Mouse (Mus musculus) ES-Bruce4 (cell line): ENCODE measurements around the gene Iqcg. TPM values are rescaled to one million over a fixed set of nuclear protein-coding genes. Genes with fewer than 3 reads are reported as not detected.

ENCODE experiments used
- H3K27ac ChIP-seq: 2 replicates; pipeline ENCODE4 v1.5.1; 2012; ENCODE audit warnings: low read length, inconsistent platforms; ENCODE audit not compliant: insufficient read depth
- H3K27me3 ChIP-seq: 2 replicates; pipeline ENCODE4 v1.6.1; 2012; ENCODE audit warnings: mild to moderate bottlenecking, low read length, inconsistent platforms; ENCODE audit not compliant: control insufficient read depth, poor library complexity, insufficient read depth, severe bottlenecking
- H3K36me3 ChIP-seq: 2 replicates; pipeline ENCODE4 v1.6.1; 2012; ENCODE audit warnings: inconsistent platforms, mild to moderate bottlenecking, low read length, moderate library complexity; ENCODE audit not compliant: control insufficient read depth, poor library complexity, insufficient read depth, severe bottlenecking
- H3K4me1 ChIP-seq: one replicate; pipeline ENCODE4 v1.8.1; 2011; ENCODE audit warnings: low read length; ENCODE audit not compliant: control insufficient read depth, insufficient read depth
- H3K4me3 ChIP-seq: 2 replicates; pipeline ENCODE4 v1.5.1; 2011; ENCODE audit warnings: low read depth, mild to moderate bottlenecking, low read length
- H3K9ac ChIP-seq: 2 replicates; pipeline ENCODE4 v1.6.1; 2012; ENCODE audit warnings: low read depth, mild to moderate bottlenecking, inconsistent platforms; ENCODE audit not compliant: poor library complexity, severe bottlenecking
- H3K9me3 ChIP-seq: replicated peaks from 2 replicates; pipeline ENCODE4 v1.6.1; 2012; ENCODE audit warnings: mild to moderate bottlenecking, low read length, inconsistent platforms; ENCODE audit not compliant: control insufficient read depth, poor library complexity, insufficient read depth, severe bottlenecking
- CTCF ChIP-seq: IDR thresholded peaks from one replicate; pipeline ENCODE4 v1.8.1; 2011; ENCODE audit warnings: low read depth, low read length
- EP300 ChIP-seq: IDR thresholded peaks from 2 replicates; pipeline ENCODE4 v1.6.1; 2011; ENCODE audit warnings: low read depth, low read length; ENCODE audit not compliant: insufficient read depth
- POLR2A ChIP-seq: IDR thresholded peaks from one replicate; pipeline ENCODE4 v1.8.1; 2011; ENCODE audit warnings: low read length; ENCODE audit not compliant: insufficient read depth
- polyA plus RNA-seq: library from polyadenylated mRNA; stranded (reverse); fragments of >200 nt; gene quantifications from 2 replicates; pipeline ENCODE4 v1.2.4, GENCODE M21; 2011; ENCODE audit warnings: low read depth; ENCODE audit not compliant: missing spikeins, insufficient read depth, insufficient read length

Gene Iqcg
- 18.0 and 19.8 TPM in 2 replicates for polyA plus RNA-seq

DNA sequence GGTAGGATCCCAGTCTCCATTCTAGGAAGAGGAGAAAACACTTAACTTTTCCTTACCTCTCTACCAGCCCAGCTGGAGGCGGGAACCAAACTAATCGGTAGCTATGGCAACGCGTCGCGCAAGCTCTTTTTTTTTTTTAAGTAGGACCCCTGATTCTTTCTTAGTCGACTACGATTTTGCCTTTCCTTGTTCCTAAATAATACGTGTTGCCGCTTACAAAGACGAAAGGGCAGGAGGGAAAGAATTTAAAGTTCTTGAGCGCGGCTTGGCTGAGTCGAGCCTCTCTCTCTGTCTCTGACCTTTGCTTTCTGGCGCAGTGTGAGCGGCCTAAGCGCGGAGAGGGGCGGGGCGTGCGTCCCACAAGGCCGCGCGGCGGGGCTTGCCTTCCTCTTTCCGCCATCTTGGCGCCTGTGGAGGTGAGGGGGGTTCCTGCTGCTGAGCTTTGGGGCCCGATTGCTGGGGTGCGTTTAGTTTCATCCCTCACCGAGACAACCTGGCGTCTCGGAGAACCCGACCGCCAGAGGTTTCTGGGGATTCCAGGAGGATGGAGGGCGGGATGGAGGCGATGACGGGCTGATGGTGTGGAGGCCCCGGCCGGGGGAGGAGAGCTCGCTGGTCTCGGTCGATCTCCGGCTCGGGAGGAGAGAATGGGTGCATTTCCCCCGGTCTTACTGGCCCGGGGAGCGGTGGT lies at the start of gene Iqcg, which contains the start of gene Rpl35a:
TSS of gene Iqcg (minus strand) at position 124 of the 691 bp plus-strand sequence.
TSS of gene Rpl35a (plus strand) at position 359 of the 691 bp plus-strand sequence.
- no peaks in the 10 kb centered on the region for H3K27me3 ChIP-seq
- H3K4me1 ChIP-seq = no peaks in the 10 kb centered on the region
- H3K9ac ChIP-seq = peak within 1 kb of the TSS; percentile 96
- TF ChIP-seq POLR2A = peak; percentile 27
- TF ChIP-seq EP300 = no peak
- H3K9me3 ChIP-seq = no peaks in the 10 kb centered on the region
- H3K27ac ChIP-seq = peak within 1 kb of the TSS; percentile 32
- peaks cover 39% of the 10 kb centered on the region for H3K36me3 ChIP-seq
- peak within 1 kb of the TSS; percentile 100 for H3K4me3 ChIP-seq

GRCm38 (mm10) chr16:33085666-33086065 lies 29.6 kb upstream of the Iqcg start:
- H3K27ac ChIP-seq = no peak overlapping the region
- no peaks in the 10 kb centered on the region for H3K9me3 ChIP-seq

GRCm38 (mm10) chr16:33083996-33084395 lies 28.0 kb upstream of the Iqcg start:
- no peak for TF ChIP-seq EP300
- TF ChIP-seq CTCF = no peak
- TF ChIP-seq POLR2A = no peak
- no peaks in the 10 kb centered on the region for H3K36me3 ChIP-seq
- H3K27ac ChIP-seq = no peak overlapping the region
- H3K9me3 ChIP-seq = no peaks in the 10 kb centered on the region
- H3K9ac ChIP-seq = no peak overlapping the region
- no peaks in the 10 kb centered on the region for H3K27me3 ChIP-seq
- no peaks in the 10 kb centered on the region for H3K4me1 ChIP-seq
- no peak overlapping the region for H3K4me3 ChIP-seq

More at GRCm38 (mm10) chr16:33085666-33086065, 29.6 kb upstream of the Iqcg start:
- Histone ChIP-seq H3K36me3 (no peaks in the 10 kb centered on the region), H3K4me3 (no peak overlapping the region), H3K4me1 (no peaks in the 10 kb centered on the region), H3K27me3 (no peaks in the 10 kb centered on the region), H3K9ac (no peak overlapping the region)
- TF ChIP-seq CTCF (no peak), POLR2A (no peak), EP300 (no peak)

DNA sequence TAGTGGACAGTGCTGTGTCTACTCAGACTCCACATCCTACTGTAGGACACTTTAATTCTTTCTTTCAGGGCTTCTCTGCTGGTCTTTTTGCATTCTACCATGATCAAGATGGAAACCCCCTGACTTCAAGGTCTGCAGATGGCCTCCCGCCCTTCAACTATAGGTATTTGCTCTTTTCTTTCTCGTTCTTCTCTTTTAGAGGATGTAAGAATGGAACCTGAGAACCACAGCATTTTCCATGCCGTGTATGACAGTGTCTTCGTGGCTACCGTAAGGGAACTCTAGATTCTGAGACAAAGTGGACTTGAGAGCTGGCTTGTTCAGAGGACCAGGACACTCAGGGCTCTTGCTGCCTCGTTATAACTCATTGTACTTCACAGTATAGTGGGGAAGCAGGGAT lies 26.9 kb upstream of the Iqcg start:
- Histone ChIP-seq H3K27ac (no peak overlapping the region), H3K4me1 (peaks cover 3% of the 10 kb centered on the region), H3K36me3 (no peaks in the 10 kb centered on the region), H3K4me3 (no peak overlapping the region), H3K9me3 (no peaks in the 10 kb centered on the region), H3K9ac (no peak overlapping the region), H3K27me3 (no peaks in the 10 kb centered on the region)
- TF ChIP-seq CTCF (no peak), EP300 (no peak), POLR2A (no peak)

DNA sequence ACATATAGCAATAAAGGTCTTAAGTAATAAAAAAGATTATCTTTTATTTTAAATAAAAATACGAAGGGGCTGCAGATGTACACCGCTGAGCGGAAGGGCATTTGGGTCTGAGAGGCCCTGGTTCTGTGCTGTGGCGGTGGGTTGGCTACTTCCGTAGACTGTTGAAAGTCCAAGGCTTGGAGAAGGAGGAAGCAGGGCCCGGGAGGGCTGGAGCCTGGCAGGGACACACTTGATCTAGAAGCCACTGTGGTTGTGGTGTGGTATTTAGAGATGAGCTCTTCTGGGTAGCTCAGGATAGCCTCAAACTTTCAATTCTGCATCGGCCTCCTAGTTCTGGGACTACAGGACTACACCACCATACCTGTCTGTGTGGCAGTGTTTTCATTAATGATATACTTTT lies 24.0 kb upstream of the Iqcg start:
- TF ChIP-seq CTCF (no peak), EP300 (no peak), POLR2A (no peak)
- Histone ChIP-seq H3K9me3 (no peaks in the 10 kb centered on the region), H3K36me3 (no peaks in the 10 kb centered on the region), H3K27ac (no peak overlapping the region), H3K4me3 (no peak overlapping the region), H3K9ac (no peak overlapping the region), H3K4me1 (peaks cover 3% of the 10 kb centered on the region), H3K27me3 (no peaks in the 10 kb centered on the region)

DNA sequence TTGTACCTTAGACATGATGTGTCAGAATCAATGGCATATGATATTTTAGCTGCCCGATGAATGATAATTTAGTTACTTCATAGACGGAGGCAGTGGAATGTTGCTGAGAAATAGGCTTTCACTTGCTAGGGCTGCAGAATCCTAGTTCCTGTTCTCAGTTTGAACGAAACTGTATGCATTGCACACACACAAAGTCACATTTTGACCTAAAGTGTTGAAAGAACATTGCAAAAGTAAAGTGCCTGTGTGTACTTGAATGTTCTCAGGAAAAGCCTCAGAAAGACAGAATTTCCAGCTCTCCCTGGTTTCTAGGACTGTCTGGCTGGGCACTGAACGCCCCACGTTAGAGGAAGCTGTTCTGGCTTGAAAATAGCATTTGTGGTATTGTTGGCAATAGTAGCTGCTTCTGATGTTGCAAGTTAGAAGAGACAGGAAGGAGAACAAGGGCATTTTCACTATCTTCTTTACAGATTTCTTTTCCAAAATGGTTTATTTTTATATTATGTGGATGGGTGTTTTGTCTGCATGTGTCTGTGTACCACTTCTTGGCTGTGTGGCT lies 21.1 kb upstream of the Iqcg start:
- no peak overlapping the region for H3K4me3 ChIP-seq
- H3K27ac ChIP-seq = no peak overlapping the region
- H3K27me3 ChIP-seq = no peaks in the 10 kb centered on the region
- no peak for TF ChIP-seq EP300
- TF ChIP-seq POLR2A = no peak
- TF ChIP-seq CTCF = no peak
- no peaks in the 10 kb centered on the region for H3K36me3 ChIP-seq
- H3K9me3 ChIP-seq = no peaks in the 10 kb centered on the region
- H3K9ac ChIP-seq = no peak overlapping the region
- peaks cover 3% of the 10 kb centered on the region for H3K4me1 ChIP-seq
